Mouse (Mus musculus) heart, postnatal 10 days (tissue): ENCODE data around the gene C2cd4c. TPM values are rescaled to one million over a fixed set of nuclear protein-coding genes. Genes with fewer than 3 reads are reported as not detected.

Experiments used
- DNase-seq, 2 experiments: peaks; one replicate each; pipeline ENCODE4 v3.0.0; 2021
- intact Hi-C: fragments of 180-260 bp; cut with DNase I; formaldehyde crosslinking; loops from one replicate; pipeline ENCODE4 v1.15.1; 2025
- total RNA-seq, 2 experiments: library from RNA; stranded (reverse); gene quantifications; 2 replicates each; pipeline ENCODE4 v1.2.3; 2021

C2cd4c gene
- total RNA-seq, 2 experiments from 2014 or later: not detected

- peak in 1 of 2 experiments; percentile 52 for DNase-seq
- intact Hi-C loops: no loop called here
Observed at GRCm38 (mm10) chr10:79580811-79581210, 33.0 kb downstream of the C2cd4c start.

GRCm38 (mm10) chr10:79580356-79580755, 33.5 kb downstream of the C2cd4c start:
- DNase-seq: no peak
- intact Hi-C loops: no loop called here

- no peak for DNase-seq
- intact Hi-C loops: no loop called here
Observed at GRCm38 (mm10) chr10:79579781-79580180, 34.0 kb downstream of the C2cd4c start.

GRCm38 (mm10) chr10:79578891-79579290, 34.9 kb downstream of the C2cd4c start:
- no peak for DNase-seq
- intact Hi-C loops: no loop called here

- intact Hi-C loops: no loop called here
- no peak for DNase-seq
Observed at GRCm38 (mm10) chr10:79578276-79578675, 35.5 kb downstream of the C2cd4c start.

GRCm38 (mm10) chr10:79577376-79577775, 36.4 kb downstream of the C2cd4c start:
- intact Hi-C loops: no loop called here
- DNase-seq: no peak

- DNase-seq: no peak
- intact Hi-C loops: no loop called here
Observed at GRCm38 (mm10) chr10:79575754-79576153, 38.1 kb downstream of the C2cd4c start.

- intact Hi-C loops: no loop called here
- DNase-seq: no peak
Observed at GRCm38 (mm10) chr10:79574796-79575195, 39.0 kb downstream of the C2cd4c start.

- intact Hi-C loops: no loop called here
- DNase-seq: no peak
Observed at GRCm38 (mm10) chr10:79574350-79574749, 39.5 kb downstream of the C2cd4c start.

- no peak for DNase-seq
- intact Hi-C loops: no loop called here
Observed at GRCm38 (mm10) chr10:79573611-79574010, 40.2 kb downstream of the C2cd4c start.

- DNase-seq: no peak
- intact Hi-C loops: no loop called here
Observed at GRCm38 (mm10) chr10:79571314-79571713, 42.5 kb downstream of the C2cd4c start.

- no peak for DNase-seq
- intact Hi-C loops: no loop called here
Observed at GRCm38 (mm10) chr10:79569921-79570320, 43.9 kb downstream of the C2cd4c start.

- intact Hi-C loops: no loop called here
- DNase-seq: no peak
Observed at GRCm38 (mm10) chr10:79559716-79560115, 54.1 kb downstream of the C2cd4c start.

- DNase-seq: no peak
- intact Hi-C loops: no loop called here
Observed at GRCm38 (mm10) chr10:79557496-79557895, 56.3 kb downstream of the C2cd4c start.

GRCm38 (mm10) chr10:79556951-79557350, 56.9 kb downstream of the C2cd4c start:
- intact Hi-C loops: no loop called here
- no peak for DNase-seq

Other genes with a start within 250 kb of the C2cd4c start
- not detected for gene Vmn2r83, start 145.3 kb downstream of the C2cd4c start, total RNA-seq
- gene Plpp2, start 80.2 kb downstream of the C2cd4c start, total RNA-seq: 1 to 10 TPM; 3.4 to 6.0 TPM
- 10 to 100 TPM; 12.4 to 15.6 TPM for gene Mier2, start 58.8 kb downstream of the C2cd4c start, total RNA-seq
- not detected for gene Theg, start 26.7 kb downstream of the C2cd4c start, total RNA-seq
- gene Shc2, start 23.9 kb upstream of the C2cd4c start, total RNA-seq: 1 to 10 TPM; 4.5 to 4.8 TPM
- gene Odf3l2, start 31.7 kb upstream of the C2cd4c start, total RNA-seq: not detected
- gene Madcam1, start 50.5 kb upstream of the C2cd4c start, total RNA-seq: under 1 TPM; 0.24 to 0.60 TPM
- gene Tpgs1, start 55.3 kb upstream of the C2cd4c start, total RNA-seq: 10 to 100 TPM; 24.3 to 24.4 TPM
- gene Cdc34, start 68.2 kb upstream of the C2cd4c start, total RNA-seq: 100 to 1,000 TPM; 152 to 159 TPM
- gene Gzmm, start 75.0 kb upstream of the C2cd4c start, total RNA-seq: 1 to 10 TPM; 3.8 to 4.3 TPM
- 1,000 to 10,000 TPM; 1,161 to 1,276 TPM for gene Bsg, start 90.5 kb upstream of the C2cd4c start, total RNA-seq
- 10 to 100 TPM; 22.6 to 27.6 TPM for gene Hcn2, start 102.6 kb upstream of the C2cd4c start, total RNA-seq
- 10 to 100 TPM; 36.3 to 54.4 TPM for gene Polrmt, start 132.6 kb upstream of the C2cd4c start, total RNA-seq
- gene Fgf22, start 141.1 kb upstream of the C2cd4c start, total RNA-seq: not detected
- 10 to 100 TPM; 31.8 to 34.4 TPM for gene Rnf126, start 152.9 kb upstream of the C2cd4c start, total RNA-seq
- 1 to 10 TPM; 5.8 to 7.4 TPM for gene Fstl3, start 163.2 kb upstream of the C2cd4c start, total RNA-seq
- gene Prss57, start 176.9 kb upstream of the C2cd4c start, total RNA-seq: not detected
- gene Palm, start 179.5 kb upstream of the C2cd4c start, total RNA-seq: 100 to 1,000 TPM in 1 of 2 experiments, 10 to 100 TPM in 1; 90.8 to 103 TPM
- gene Misp, start 207.0 kb upstream of the C2cd4c start, total RNA-seq: under 1 TPM; 0.22 to 0.30 TPM
- gene Ptbp1, start 240.4 kb upstream of the C2cd4c start, total RNA-seq: 100 to 1,000 TPM; 144 to 145 TPM